Mouse (Mus musculus): Measurements from ENCODE around the gene Tnnt3. TPM values are rescaled to one million over a fixed set of nuclear protein-coding genes. Genes with fewer than 3 reads are reported as not detected.
A peak's percentile ranks its signal among the peaks of the same experiment; 100 is the strongest.

The Tnnt3 gene
- total and polyA plus RNA-seq, 2 experiments from 2014 or later, result 1.3 to 3.1 TPM

DNA sequence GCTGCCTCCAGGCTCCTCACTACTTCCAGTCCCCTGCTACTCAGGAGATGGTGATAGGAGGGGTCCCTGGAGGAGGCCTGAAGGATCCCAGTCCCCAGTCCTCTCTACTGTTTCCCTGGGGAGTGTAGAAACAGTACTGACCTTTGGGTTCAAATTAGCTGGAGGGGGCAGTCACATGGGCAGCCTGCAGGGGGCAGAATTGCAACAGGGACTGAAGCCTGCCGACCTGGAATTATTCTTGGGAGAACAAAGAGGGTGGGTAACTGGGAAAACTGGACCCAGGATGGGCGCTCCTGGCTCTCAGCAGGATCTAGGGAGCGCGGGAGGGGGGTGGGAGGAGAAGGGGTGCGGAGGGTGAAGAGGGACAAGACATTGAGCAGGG is 17.5 kb upstream of the Tnnt3 start:
- no peaks in the 10 kb centered on the region; the same call in 1 of the 2 replicates for H3K4me1 ChIP-seq (ENCODE audit: insufficient read depth, low read length)
- no peak; the same call in 1 of the 2 replicates for ATAC-seq
- H3K9ac ChIP-seq (replicated peaks; ENCODE audit: low read length), result peak overlapping the region; percentile 51
- no peaks in the 10 kb centered on the region for H3K36me3 ChIP-seq (ENCODE audit: insufficient read depth, low read length)
- peak; percentile 57 for DNase-seq (ENCODE audit: low spot score)
- 7% methylated on average over 5 of the region's 5 CpGs for WGBS
- peak overlapping the region; percentile 56 for H3K4me2 ChIP-seq (ENCODE audit: low read depth, low read length)
- TF ChIP-seq CTCF (IDR thresholded peaks at IDR 0.05; ENCODE audit: low read depth), result peak; percentile 74
- no peaks in the 10 kb centered on the region for H3K27me3 ChIP-seq (ENCODE audit: insufficient read depth, low read length)
- peak overlapping the region; percentile 12; the same call in 1 of the 2 replicates for H3K4me3 ChIP-seq (ENCODE audit: low read length)
- peak overlapping the region; percentile 67 for H3K27ac ChIP-seq
- no peaks in the 10 kb centered on the region for H3K9me3 ChIP-seq (ENCODE audit: low read length)

DNA sequence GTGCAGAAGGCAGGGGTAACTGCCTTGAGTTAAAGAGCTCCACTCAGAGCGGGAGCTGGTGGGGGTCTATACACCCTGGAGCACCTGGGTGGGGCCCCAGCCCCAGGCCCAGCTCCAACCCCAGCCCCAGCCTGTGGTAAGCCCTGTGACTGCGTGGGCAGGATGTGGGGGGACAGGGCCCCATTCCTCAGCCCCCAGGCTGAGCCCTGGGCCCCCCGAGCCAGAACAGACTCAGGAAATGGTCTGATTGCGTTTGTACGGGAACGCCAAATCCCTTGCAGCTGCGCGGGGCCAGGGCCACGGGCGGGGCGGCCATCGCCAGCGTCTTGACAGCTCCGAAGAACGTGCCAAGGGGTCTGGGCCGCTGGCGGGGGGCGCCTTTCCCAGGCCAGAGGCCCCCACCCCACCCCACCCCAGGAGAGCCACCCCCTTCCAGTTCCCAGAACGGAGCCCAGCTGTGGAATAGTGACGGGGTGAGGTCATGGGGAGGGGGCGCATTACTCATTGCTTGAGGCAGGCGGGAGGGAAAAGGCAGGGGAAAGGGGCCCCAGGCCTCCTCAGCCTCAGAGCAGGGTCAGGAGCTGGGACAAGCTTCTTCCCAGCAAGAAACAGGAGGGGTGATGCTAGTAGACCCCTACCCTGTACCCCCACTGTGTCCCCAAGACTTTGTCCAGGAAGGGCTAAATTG is 16.9 kb upstream of the Tnnt3 start:
- TF ChIP-seq CTCF (IDR thresholded peaks at IDR 0.05; ENCODE audit: low read depth), result no peak
- peak overlapping the region; percentile 56 for H3K4me2 ChIP-seq (ENCODE audit: low read depth, low read length)
- peak overlapping the region; percentile 51 for H3K9ac ChIP-seq (replicated peaks; ENCODE audit: low read length)
- peak; percentile 60 for ATAC-seq
- H3K27me3 ChIP-seq (ENCODE audit: insufficient read depth, low read length), result no peaks in the 10 kb centered on the region
- 4% methylated on average over 21 of the region's 22 CpGs for WGBS
- no peaks in the 10 kb centered on the region for H3K9me3 ChIP-seq (ENCODE audit: low read length)
- DNase-seq (ENCODE audit: low spot score), result peak; percentile 52
- H3K4me1 ChIP-seq (ENCODE audit: insufficient read depth, low read length), result no peaks in the 10 kb centered on the region; the same call in 1 of the 2 replicates
- H3K36me3 ChIP-seq (ENCODE audit: insufficient read depth, low read length), result no peaks in the 10 kb centered on the region
- peak overlapping the region; percentile 12 for H3K4me3 ChIP-seq (ENCODE audit: low read length)
- H3K27ac ChIP-seq, result peak overlapping the region; percentile 67

DNA sequence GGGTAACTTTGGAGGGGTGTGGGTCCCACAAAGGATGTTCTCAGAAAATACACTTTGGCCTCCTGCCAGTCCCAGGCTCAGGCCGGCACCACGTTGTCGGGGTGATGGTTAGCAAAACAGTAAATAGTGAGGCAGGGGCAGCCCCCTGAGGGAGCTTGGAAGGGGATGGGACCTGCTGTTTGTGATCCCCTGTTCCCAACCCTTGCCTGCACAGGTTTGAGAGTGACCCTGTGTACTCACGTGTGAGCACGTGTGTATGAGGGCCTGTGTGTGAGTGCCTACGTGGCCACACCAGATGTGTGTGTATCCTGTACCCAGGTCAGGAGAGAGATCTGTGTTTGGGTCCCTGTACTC is 16.4 kb upstream of the Tnnt3 start:
- H3K9ac ChIP-seq (replicated peaks; ENCODE audit: low read length), result peak overlapping the region; percentile 51; the same call in 1 of the 2 replicates
- WGBS, result 12% methylated on average over 6 of the region's 6 CpGs

DNA sequence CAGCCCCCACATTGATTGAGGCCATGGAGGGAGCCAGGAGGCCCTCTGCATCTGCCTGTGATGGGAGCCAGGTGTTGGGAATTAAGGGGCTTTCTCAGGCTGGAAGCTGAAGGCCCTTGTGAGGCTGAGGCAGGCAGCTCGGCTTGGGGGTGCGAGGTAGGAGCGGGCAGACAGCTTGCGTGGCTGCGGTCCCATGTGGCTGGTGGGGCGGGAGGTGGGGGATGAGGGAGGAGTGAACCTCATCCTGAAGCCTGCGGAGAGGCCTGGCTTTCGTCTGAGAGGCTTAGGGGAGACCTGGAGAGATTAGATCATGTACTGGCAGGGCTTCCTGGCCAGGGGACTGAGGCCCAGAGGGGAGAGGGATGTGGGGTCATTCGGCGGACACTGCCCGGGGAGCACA is 15.5 kb upstream of the Tnnt3 start:
- H3K4me1 ChIP-seq (ENCODE audit: insufficient read depth, low read length), result peaks cover 8% of the 10 kb centered on the region; the same call in 1 of the 2 replicates
- H3K27me3 ChIP-seq (ENCODE audit: insufficient read depth, low read length), result no peaks in the 10 kb centered on the region
- no peak overlapping the region for H3K4me2 ChIP-seq (ENCODE audit: low read depth, low read length)
- DNase-seq (ENCODE audit: low spot score) (no peak), ATAC-seq (no peak)
- H3K27ac ChIP-seq, result no peak overlapping the region
- no peaks in the 10 kb centered on the region for H3K9me3 ChIP-seq (ENCODE audit: low read length)
- H3K9ac ChIP-seq (replicated peaks; ENCODE audit: low read length), result no peak overlapping the region
- no peaks in the 10 kb centered on the region for H3K36me3 ChIP-seq (ENCODE audit: insufficient read depth, low read length)
- no peak for TF ChIP-seq CTCF (IDR thresholded peaks at IDR 0.05; ENCODE audit: low read depth)
- H3K4me3 ChIP-seq (ENCODE audit: low read length), result no peak overlapping the region
- WGBS, result 53% methylated on average over 11 of the region's 11 CpGs

More for the DNA sequence above, 16.4 kb upstream of the Tnnt3 start:
- H3K27ac ChIP-seq, result peak overlapping the region; percentile 67; the same call in 1 of the 2 replicates
- DNase-seq (ENCODE audit: low spot score) (peak; percentile 59), ATAC-seq (peak; percentile 57)
- H3K27me3 ChIP-seq (ENCODE audit: insufficient read depth, low read length), result no peaks in the 10 kb centered on the region
- H3K4me3 ChIP-seq (ENCODE audit: low read length), result no peak overlapping the region
- H3K4me2 ChIP-seq (ENCODE audit: low read depth, low read length), result no peak overlapping the region
- no peaks in the 10 kb centered on the region for H3K36me3 ChIP-seq (ENCODE audit: insufficient read depth, low read length)
- H3K4me1 ChIP-seq (ENCODE audit: insufficient read depth, low read length), result peaks cover 2% of the 10 kb centered on the region; the same call in 1 of the 2 replicates
- H3K9me3 ChIP-seq (ENCODE audit: low read length), result no peaks in the 10 kb centered on the region
- no peak for TF ChIP-seq CTCF (IDR thresholded peaks at IDR 0.05; ENCODE audit: low read depth)

DNA sequence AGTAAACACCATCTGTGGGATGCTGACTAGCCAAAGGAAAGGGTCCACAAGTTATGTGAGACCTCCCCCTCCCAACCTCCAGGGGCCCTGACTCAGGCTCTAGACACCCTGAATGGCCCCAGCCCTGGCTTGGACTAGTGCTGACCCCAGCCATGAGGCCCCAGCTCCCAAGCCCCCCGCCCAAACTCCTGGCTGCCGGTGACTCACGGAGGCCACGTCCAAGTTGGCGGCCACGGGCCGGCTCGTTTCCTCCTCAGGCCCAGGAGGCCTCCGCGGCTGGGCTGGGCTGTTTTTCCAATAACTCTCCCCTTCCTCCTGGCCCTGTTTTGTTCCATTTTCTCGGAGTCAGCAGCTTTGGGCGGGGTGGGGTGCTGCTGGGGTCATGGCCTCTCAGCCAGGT is 13.9 kb upstream of the Tnnt3 start:
- no peak overlapping the region for H3K9ac ChIP-seq (replicated peaks; ENCODE audit: low read length)
- H3K4me2 ChIP-seq (ENCODE audit: low read depth, low read length), result no peak overlapping the region
- H3K9me3 ChIP-seq (ENCODE audit: low read length), result no peaks in the 10 kb centered on the region
- H3K4me3 ChIP-seq (ENCODE audit: low read length), result no peak overlapping the region
- H3K27me3 ChIP-seq (ENCODE audit: insufficient read depth, low read length), result no peaks in the 10 kb centered on the region
- WGBS, result 80% methylated on average over 12 of the region's 12 CpGs
- H3K36me3 ChIP-seq (ENCODE audit: insufficient read depth, low read length), result no peaks in the 10 kb centered on the region
- no peak for DNase-seq (ENCODE audit: low spot score)
- H3K27ac ChIP-seq, result no peak overlapping the region
- no peak for TF ChIP-seq CTCF (IDR thresholded peaks at IDR 0.05; ENCODE audit: low read depth)
- ATAC-seq, result no peak
- peaks cover 8% of the 10 kb centered on the region; the same call in 1 of the 2 replicates for H3K4me1 ChIP-seq (ENCODE audit: insufficient read depth, low read length)

GRCm38 (mm10) chr7:142486751-142487162 is 11.9 kb upstream of the Tnnt3 start:
- no peak for ATAC-seq
- Histone ChIP-seq H3K4me2 (ENCODE audit: low read depth, low read length) (no peak overlapping the region), H3K27ac (no peak overlapping the region), H3K36me3 (ENCODE audit: insufficient read depth, low read length) (no peaks in the 10 kb centered on the region), H3K9me3 (ENCODE audit: low read length) (no peaks in the 10 kb centered on the region), H3K9ac (replicated peaks; ENCODE audit: low read length) (no peak overlapping the region), H3K4me3 (ENCODE audit: low read length) (no peak overlapping the region), H3K27me3 (ENCODE audit: insufficient read depth, low read length) (no peaks in the 10 kb centered on the region), H3K4me1 (ENCODE audit: insufficient read depth, low read length) (peaks cover 8% of the 10 kb centered on the region; the same call in 1 of the 2 replicates)
- DNase-seq (ENCODE audit: low spot score), result no peak
- no peak for TF ChIP-seq CTCF (IDR thresholded peaks at IDR 0.05; ENCODE audit: low read depth)
- 75% methylated on average over 8 of the region's 8 CpGs for WGBS

DNA sequence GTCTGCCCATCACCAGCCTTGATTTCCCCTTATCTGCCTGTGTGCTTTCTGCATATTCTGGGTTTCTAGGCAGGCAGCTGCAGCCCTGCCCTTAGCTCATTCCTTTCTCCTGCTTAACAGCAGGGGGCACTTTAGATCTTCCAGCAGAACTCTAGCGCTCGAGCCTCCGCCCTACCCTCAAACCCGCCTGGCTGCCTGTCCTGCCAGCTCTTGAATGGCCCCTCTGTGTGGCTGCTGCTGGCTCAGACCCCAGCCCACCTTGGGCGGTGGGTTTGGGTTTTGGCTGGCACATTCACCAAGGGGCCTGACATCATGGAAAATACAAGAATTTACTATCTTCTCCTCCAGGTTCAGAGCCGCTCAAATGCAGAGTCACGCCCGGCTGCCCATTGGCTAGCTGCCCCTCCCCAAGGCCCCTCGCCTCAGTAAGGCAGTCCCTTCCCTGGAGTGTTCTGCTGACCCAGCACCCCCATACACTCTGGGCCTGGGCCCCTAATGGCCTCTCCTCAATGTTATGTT is 11.2 kb upstream of the Tnnt3 start:
- H3K27me3 ChIP-seq (ENCODE audit: insufficient read depth, low read length), result no peaks in the 10 kb centered on the region
- H3K27ac ChIP-seq, result no peak overlapping the region
- no peak overlapping the region for H3K4me2 ChIP-seq (ENCODE audit: low read depth, low read length)
- DNase-seq (ENCODE audit: low spot score) (peak; percentile 81), ATAC-seq (peak; percentile 81)
- no peaks in the 10 kb centered on the region for H3K9me3 ChIP-seq (ENCODE audit: low read length)
- H3K36me3 ChIP-seq (ENCODE audit: insufficient read depth, low read length), result no peaks in the 10 kb centered on the region
- H3K4me3 ChIP-seq (ENCODE audit: low read length), result no peak overlapping the region
- peak; percentile 68 for TF ChIP-seq CTCF (IDR thresholded peaks at IDR 0.05; ENCODE audit: low read depth)
- WGBS, result 11% methylated on average over 9 of the region's 9 CpGs
- no peak overlapping the region for H3K9ac ChIP-seq (replicated peaks; ENCODE audit: low read length)
- H3K4me1 ChIP-seq (ENCODE audit: insufficient read depth, low read length), result 0 out of 2 replicates have a peak, but pooled peaks cover 8% of the 10 kb centered on the region

Data from hindbrain, postnatal 0 days (tissue).